Mouse (Mus musculus) spleen, adult 12 weeks (tissue): ENCODE measurements around the gene Iqsec2.
"Not testable (repeated sequence)": the region's sequence is repeated elsewhere in the genome, so short reads cannot be mapped to it uniquely, and the experiment has no call there.

Experiments
- DNase-seq: peaks from one replicate; pipeline ENCODE4 v3.0.0; 2022; ENCODE audit warnings: low spot score

The Iqsec2 gene

DNA sequence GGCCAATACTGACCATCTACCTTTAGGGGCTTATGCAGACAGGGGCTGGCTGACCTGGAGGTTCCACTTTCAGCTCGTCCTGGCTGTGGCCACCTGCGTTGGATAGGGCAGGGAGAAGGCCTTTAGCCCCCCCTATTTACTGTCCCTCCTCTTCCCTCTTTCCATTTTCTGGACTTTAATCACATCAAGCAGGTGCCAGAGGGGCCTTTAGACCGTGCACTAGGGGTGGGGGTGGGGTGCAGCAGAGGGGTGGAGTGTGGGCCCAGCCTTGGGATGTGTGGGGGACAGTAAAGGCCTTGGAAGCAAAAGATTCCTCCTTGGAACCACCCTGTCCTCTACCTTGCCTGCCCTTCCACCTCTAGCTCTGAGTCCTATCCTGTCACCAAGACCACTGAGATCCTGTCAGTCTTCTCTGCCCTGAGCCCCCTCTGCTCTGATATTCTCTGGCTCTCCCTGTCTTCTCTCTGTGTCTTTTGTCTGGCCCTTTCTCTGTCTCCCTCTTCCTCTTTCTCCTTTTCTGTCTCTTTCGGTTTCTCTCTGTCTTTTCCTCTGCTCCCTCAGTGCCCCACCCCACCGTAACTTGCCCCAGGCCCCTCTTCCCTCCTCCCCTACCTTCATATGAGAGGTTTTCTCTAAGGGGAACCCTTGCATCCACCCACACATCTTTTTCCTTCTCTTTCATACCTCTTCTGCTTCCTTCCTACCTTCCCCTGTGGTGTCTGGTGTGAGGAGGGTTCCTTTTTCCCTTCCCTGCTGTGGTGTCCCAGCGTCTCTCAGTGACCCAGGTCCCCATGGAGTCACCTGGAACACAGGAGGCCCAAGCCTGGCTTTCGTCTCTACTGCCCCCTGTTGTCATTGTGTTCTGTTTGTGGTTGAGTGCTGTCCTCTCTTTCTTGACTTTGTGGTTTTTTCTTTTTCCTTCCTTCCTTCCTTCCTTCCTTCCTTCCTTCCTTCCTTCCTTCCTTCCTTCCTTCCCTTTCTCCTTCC lies 35.9 kb downstream of the Iqsec2 start:
- no peak for DNase-seq

DNA sequence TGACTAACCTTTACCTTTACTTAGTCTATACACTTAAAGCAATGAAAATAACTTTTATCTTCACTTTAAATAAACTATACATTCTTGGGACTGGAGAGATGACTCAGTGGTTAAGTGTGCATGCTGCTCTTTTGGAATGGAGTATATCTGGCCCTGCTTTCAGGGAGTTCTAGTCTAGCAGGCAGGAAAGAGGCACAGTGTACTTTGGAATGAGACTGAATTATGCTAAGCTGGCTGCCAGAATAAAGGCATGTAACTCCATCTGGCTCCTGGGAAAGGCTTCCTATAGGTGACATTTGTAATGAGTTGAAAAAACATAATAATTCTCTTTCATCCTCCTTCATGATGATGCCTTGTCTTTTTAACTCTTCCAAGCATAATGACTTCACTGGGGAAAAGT lies 43.1 kb downstream of the Iqsec2 start:
- DNase-seq, result no peak

DNA sequence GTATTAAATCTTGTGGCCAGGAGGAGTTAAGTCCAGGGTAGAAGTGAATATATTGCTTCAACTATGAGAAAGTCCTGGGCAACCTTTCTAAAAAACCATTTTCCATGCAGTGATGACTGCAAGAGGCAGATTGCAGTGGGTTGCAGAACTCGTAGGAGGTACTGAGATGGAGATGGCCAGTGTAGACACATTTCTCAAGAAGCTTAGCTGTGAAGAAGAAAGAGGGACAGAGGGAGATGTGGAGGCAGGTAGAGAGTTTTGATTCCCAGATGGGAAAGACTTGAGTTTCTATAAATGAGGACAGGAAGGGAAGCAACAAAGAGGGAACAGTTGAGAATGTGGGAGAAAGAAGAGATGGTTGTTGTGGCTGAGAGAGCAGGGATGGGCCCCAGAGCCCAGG lies 47.2 kb downstream of the Iqsec2 start:
- DNase-seq, result no peak

DNA sequence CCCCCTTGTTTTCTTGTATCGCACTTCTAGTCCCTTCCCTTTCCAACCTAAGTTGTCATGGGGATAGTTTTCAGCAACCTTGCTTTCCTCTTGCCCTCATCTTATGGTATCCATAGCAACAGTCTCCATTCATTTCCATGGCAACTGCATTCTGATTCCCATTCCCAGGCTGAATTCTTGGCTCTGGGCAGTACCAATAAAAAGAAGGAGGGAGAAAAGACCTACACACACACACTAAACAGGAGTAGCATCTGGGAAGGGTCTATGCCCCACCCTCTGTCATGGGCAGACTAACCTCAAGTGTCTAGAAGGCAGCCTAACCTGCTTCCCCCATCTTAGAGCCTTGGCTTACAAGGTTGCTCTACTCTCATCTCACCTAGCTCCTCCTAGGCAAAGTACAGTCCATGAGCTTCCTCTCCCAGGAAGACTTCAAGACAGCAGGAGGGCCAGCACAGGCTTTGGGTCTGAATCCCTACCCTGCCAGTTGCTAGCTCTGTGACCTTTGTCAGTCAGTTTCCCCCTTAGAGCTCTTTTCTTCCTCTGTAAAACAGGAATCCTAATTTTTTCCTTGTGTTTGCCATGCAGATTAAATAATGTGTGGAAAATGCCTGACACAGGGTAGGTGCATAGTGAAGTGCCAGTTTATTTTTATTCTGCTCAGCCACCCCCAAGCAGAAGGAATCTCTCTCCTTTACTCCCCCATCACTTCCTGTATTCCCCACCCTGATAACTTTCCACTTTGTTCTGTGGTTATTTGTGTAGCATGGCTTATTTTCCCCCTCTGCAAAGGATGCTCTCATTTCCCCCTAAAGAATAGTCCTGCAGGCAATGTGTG lies 54.0 kb downstream of the Iqsec2 start:
- DNase-seq, result no peak

DNA sequence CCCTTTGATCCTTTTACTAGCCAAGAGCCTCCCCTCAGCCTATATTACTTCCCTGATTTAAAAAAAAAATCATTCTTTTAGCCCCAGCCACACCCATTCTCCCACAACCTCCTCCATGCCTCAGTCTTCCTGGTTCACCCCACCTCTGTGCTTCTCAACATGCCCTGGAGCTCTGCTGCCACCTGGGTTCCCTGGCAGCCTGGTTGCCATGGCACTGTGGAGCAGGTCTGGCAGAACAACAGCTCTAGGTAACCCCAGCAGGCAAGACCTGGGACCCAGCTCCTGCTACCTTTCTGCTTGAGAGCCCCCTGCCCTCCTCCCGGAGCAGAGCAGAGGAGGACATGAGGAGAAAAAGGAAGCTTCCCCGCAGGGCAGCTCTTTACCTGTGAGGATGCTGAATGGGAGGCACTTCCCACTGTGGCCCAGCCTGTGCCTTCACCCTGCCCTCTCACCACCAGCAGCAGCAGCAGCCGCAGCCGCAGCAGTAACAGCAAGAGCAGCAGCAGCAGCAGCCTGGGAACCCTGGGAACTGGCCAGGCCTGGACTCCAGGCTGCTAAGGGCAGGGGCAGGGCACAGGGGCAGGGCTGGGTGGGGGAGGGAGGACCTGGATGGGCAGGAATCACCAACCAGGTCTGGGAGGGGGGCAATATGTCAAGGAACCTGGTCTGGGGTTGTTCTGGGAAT lies 57.8 kb downstream of the Iqsec2 start:
- DNase-seq, result no peak

DNA sequence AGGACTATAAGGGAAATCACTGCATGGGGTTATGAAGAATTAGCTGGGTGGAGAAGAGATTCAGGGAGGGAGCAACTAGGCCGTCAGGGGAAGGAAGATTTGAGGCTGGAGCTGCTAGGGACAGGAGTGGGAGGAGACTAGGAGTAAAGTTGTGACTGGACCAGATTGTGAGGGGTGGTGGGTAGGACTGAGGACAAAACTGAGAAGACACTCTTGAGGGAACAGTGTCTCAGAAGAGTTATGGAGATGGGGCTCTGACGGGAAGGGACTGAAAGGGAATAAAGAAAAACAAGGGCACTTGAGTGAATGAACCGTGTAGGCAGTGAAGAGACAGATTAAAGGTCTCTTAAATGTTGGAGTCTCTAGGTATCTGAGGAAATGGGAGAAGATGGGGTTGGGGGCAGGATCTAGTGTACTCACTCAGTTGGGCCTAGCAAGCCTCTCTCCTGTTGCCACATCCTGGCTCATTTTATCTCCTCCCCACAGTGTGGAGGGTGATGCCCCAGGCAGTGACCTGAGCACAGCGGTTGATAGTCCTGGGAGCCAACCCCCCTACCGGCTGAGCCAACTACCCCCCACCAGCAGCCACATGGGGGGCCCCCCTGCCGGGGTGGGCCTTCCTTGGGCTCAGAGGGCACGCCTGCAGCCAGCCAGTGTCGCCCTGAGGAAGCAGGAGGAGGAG lies 58.5 kb downstream of the Iqsec2 start:
- DNase-seq, result no peak

DNA sequence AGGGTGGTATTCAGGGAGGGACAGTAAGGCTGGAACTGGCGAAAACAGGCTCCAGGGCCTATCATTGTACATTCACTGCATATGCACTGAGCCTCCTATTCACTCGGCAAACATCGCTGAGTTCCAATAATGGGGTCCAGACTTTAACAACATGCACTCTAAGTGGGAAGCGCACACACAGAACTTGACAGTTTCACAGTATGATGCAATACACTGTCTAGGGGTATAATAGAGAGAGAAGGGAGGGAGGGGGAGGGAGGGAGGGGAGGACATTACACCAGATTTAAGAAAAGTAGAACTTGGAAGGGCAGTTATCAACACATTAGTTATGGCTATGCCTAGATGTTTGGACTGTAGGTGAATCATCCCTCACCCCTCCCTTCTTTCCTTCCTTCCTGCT lies 59.2 kb downstream of the Iqsec2 start:
- no peak for DNase-seq

DNA sequence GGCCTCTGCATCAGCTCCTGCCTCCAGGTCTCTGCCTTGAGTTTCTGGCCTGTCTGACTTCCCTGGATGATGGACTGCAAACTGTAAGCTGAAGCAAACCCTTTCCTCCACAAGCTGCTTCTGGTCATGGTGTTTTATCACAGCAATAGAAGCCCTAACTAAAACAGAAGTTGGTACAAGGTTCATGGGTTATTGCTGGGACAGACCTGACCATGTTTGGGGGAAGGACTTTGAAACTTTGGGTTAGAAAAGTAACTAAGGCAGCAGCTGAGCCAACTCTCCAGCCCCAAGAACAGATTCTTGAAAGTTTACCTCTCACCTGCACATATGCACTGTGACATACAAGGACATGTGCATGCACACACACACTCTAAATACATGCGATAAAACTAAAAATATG lies 61.4 kb downstream of the Iqsec2 start:
- DNase-seq, result no peak

DNA sequence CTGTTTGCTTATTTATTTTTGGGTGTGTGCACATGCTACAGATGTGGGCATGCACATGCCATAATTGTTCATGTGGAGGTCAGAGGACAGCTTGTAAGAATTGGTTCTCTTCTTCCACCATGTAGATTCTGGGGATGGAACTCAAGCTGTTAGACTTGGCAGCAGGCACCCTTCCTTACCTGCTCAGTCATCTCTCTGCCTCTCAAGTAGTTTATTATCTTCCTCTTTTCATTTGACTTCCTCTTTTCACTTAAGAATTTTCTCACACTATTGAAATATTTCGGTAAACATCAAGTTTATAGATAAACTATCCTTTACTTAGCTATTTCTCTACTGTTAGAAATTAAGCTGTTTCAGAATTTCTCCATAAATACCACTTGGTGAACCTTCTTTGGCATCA lies 70.6 kb downstream of the Iqsec2 start:
- no peak for DNase-seq

DNA sequence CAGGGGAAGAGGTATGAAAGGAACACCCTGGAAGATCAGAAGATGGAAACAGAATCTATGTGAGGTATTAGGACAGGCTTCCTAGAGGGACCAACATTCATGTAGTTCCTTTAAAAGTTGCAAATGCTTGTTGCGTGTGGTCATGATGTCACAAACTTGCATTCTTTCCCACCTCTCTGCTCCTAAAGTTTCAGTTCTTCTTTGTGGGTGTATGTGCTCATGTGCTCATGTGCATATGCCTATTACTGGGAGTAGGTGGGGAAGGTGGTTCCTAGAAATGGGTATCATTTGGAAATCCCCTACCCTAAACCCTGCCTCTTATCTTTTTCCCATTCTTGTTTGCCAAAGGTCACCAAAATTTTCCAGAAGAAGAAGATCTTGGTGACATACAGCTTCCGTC lies 74.5 kb downstream of the Iqsec2 start:
- DNase-seq, result no peak

DNA sequence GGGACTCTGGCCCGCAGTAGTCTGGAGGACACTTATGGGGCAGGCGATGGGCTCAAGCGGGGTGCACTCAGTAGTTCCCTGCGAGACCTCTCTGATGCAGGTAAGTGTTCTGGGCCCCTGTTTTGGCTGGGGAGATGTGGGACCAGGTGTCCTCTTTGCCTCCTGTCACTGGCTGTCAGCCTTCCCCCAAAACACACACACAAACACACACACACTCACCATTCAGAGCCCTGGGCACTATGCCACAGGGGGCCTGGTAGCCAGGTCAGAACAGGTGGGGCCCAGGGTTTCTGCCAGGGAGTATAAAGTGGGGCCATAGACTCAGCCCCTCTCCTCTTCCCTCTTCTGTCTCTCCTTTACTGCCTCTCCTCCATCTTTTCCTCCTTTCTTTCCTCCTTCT lies 77.7 kb downstream of the Iqsec2 start:
- no peak for DNase-seq

DNA sequence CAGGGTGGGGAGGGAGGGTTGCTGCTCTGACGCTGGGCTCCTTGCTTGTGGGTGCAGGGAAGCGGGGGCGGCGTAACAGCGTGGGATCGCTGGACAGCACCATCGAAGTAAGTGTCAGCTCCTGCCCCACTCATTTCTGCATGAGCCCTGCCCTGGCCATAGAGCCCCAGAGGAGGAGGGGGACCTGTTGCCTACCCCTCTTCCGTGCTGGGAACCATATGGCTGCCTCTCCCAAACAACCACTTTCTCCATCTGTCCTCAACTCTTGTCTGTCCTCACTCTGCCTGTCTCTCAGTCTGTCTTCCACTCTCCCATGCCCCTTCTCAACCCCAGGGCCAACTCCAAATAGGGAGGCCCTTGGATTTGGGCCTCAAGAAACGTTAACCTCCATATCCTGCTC lies 78.2 kb downstream of the Iqsec2 start:
- DNase-seq, result no peak

DNA sequence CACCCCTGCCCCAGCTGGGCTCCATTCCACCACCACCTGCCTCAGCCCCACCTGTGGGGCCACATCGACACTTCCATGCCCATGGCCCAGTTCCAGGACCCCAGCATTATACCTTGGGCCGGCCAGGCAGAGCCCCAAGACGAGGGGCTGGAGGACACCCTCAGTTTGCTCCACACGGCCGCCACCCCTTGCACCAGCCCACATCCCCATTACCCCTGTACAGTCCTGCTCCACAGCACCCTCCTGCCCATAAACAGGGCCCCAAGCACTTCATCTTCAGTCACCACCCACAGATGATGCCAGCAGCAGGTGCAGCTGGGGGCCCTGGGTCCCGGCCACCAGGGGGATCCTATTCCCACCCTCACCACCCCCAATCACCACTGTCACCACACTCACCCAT lies 79.2 kb downstream of the Iqsec2 start:
- DNase-seq, result no peak

DNA sequence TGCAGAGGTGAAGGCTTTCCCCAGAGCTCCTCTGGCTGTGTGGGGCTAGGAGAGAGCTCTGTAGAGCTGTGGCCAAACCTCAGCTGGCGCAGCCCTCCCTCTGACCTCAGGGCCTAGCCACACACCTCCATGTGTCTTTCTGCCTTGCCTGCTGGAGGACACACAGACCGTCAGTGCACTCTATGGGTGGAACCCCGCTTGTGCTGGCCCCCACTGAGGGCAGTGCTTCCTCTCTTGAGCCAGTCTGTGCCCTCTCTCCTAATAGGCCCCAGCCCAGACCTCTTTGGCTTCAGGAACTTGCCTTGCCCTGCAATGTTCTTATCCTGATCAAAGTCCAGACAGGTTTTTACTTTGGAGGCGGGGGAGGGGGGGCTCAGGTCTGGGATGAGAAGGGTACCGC lies 80.2 kb downstream of the Iqsec2 start:
- no peak for DNase-seq

DNA sequence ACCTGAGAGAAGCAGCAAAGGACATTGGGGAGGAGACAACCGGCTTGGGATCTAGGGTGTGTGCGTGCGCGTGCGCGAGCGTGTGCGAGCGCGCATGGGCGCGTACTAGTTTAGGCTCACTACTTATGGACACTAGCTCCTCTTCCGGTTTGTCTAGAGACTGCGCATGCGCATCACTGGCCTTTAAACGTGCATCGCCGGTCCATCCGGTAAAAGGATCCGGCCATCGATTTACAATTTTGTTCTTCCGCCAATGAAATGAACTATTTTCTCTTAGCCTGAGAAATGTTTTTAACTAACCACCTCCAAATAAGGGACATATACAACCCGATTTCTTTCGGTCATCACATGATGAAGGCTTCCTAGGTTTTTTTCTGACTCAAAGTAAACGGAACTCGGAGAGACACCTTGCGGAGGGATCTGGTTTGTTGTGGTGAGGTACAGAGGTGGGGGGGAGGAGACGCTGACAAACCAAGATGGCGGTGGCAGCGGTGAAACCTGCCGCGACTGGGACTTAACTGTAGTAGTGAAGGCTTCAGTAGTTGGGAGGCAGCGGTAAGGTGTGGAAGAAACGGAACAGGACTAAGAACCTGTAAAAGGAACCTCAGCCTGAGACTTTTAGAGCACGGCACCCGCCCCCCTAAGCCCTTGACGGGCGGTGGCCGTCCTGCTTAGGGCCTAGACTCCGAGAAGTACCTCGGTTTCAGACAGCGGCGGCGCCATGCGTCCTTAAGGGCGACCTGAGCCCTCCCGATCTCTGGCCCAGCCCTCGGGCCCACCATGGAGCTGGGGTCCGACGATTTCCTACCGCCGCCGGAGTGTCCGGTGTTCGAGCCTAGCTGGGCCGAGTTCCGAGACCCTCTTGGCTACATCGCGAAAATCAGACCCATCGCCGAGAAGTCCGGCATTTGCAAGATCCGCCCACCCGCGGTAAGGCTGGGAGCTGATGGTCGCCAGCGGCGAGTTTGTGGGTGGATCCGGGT lies 89.0 kb downstream of the Iqsec2 start, which contains the start of gene Kdm5c:
Gene Kdm5c, plus strand, starts transcription at position 240 of the 983 bp plus-strand sequence.
- DNase-seq, result peak; percentile 92

DNA sequence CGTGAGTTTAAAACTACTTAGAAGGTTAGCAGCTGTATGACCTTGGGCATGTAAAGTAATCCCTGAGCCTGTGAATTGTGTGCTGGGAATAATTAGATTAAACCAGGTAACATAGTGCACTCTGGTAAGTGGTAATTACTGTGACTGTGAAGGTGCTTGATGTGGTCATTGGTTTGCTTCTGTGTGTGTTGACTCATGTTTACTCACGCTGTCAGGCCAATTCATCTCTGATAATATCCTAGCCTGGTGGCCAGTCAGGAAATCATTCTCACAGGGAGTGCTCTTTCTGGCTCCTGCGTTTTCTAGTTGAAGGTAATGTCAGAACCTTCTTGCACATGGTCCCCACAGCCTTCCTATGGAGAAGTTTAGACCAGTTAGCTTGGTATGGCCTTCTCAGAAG lies 90.1 kb downstream of the Iqsec2 start:
- DNase-seq, result no peak

DNA sequence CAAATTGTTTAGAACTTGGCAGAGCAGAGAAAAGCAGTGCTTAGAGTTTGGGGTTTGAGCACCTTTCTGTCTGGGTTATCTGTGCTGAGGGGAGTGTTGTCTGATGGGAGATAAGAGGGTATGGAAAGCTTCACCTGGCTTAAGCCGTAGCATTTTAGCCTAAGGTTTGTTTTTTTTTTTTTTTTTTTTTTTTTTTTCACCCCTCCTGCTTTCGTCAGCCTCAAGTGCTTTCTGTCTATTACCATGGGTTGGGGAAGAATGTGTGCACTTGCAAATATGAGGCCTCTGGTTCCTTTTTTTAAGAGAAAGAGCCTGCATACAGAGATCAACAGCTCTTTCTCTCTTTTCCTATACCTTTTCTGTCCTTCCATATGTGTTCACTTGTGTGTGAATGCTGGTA lies 91.7 kb downstream of the Iqsec2 start:
- no peak for DNase-seq

DNA sequence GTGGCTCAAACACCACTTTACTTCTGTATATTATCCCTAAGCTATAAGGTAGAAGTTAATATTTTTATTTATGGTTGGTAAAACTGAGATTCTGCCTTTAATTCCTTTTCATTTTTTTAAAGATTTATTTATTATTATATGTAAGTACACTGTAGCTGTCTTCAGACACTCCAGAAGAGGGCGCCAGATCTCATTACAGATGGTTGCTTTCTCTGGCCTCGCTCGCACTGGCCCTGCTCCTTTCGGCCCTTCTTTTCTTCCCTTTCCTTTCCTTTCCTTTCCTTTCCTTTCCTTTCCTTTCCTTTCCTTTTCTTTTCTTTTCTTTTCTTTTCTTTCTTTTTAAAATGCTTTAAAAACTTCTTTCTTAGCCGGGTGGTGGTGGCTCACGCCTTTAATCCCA lies 99.1 kb downstream of the Iqsec2 start:
- DNase-seq, result not testable (repeated sequence)

DNA sequence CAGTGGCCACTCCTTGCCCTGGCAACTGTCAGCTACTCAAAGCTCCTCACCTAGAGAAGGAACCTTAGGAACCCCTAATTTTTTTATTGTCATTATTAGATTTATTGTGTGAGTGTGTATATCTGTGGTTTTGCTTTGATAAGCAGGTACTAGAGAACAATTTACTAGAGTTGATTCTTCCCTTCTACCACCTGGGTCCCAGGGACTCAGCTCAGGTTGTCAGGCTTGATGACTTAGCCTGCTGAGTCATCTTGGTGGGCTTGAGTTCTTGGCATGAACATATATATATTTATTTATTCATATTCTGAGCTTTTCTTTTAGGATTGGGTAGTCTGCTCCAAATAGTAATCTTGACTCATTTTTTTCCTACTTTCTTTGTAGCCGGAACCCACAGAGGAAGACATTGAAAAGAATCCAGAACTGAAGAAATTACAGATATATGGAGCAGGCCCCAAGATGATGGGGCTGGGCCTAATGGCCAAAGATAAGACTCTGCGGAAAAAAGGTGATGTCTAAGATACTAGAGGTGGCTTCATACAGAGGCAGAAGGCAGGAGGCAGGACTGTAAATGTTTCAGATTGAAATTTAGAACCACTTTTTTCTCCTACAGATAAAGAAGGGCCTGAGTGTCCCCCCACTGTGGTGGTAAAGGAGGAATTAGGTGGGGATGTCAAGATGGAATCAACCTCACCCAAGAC lies 100.6 kb downstream of the Iqsec2 start:
- DNase-seq, result no peak

DNA sequence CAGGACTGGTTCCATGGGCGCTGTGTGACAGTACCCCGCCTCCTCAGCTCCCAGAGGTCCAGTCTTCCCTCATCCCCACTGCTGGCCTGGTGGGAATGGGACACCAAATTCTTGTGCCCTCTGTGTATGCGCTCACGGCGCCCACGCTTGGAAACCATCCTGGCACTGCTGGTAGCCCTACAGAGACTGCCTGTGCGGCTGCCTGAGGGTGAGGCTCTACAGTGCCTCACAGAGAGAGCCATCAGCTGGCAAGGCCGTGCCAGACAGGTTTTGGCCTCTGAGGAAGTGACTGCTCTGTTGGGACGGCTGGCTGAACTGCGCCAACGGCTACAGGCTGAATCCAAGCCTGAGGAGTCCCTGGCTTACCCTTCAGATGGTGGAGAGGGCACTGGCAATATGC lies 127.1 kb downstream of the Iqsec2 start:
- DNase-seq, result no peak
